Mouse (Mus musculus) CH12.LX (cell line): ENCODE data around the gene Adora2a. TPM values are rescaled to one million over a fixed set of nuclear protein-coding genes. Genes with fewer than 3 reads are reported as not detected.

Experiments used
- DNase-seq: peaks from one replicate; pipeline ENCODE4 v3.0.0-alpha.2; 2013; ENCODE audit errors: extremely low read depth
- H3K27ac ChIP-seq: 2 replicates; pipeline ENCODE4 v1.5.1; 2012; ENCODE audit warnings: low read depth, mild to moderate bottlenecking, control low read depth, moderate library complexity; ENCODE audit not compliant: insufficient read depth
- H3K27me3 ChIP-seq: replicated peaks from 2 replicates; pipeline ENCODE3; 2012; ENCODE audit warnings: inconsistent platforms
- H3K36me3 ChIP-seq, 2 experiments: replicated peaks in 1 of 2; 2 replicates each; pipeline versions ENCODE3 to v1.6.1; 2012; ENCODE audit warnings: inconsistent platforms in 1 of 2, low read length in 1 of 2, mild to moderate bottlenecking in 1 of 2, mixed read lengths in 1 of 2, moderate library complexity in 1 of 2; ENCODE audit not compliant: control insufficient read depth in 1 of 2, insufficient read depth in 1 of 2
- H3K4me1 ChIP-seq, 2 experiments: 2 replicates each; pipeline ENCODE4 v1.6.1; 2012; ENCODE audit warnings: inconsistent platforms in 1 of 2, moderate library complexity in 1 of 2; ENCODE audit not compliant: insufficient read depth in 2 of 2, control insufficient read depth in 1 of 2
- H3K4me2 ChIP-seq: 2 replicates; pipeline ENCODE4 v1.6.1; 2012; ENCODE audit warnings: low read depth, mild to moderate bottlenecking, control low read depth; ENCODE audit not compliant: poor library complexity, insufficient read depth, severe bottlenecking
- H3K4me3 ChIP-seq, 3 experiments: fragments of 150-350 bp in 1 of 3; sonication (generic) in 1 of 3; replicated peaks in 1 of 3; 2 replicates each; pipeline versions ENCODE3 to v1.5.1; 2011 to 2012; ENCODE audit warnings: low read depth in 2 of 3, low read length in 2 of 3, mild to moderate bottlenecking in 2 of 3, moderate library complexity in 2 of 3, control low read depth in 1 of 3, improper control_type of control experiment in 1 of 3, inconsistent platforms in 1 of 3, mixed read lengths in 1 of 3; ENCODE audit not compliant: poor library complexity in 1 of 3
- H3K79me2 ChIP-seq: replicated peaks from 2 replicates; pipeline ENCODE4 v1.6.1; 2012; ENCODE audit warnings: mild to moderate bottlenecking, moderate library complexity; ENCODE audit not compliant: control insufficient read depth, poor library complexity, insufficient read depth, severe bottlenecking; ENCODE audit errors: extremely low read depth
- H3K9ac ChIP-seq: 2 replicates; pipeline ENCODE4 v1.6.1; 2012; ENCODE audit warnings: low read depth, mild to moderate bottlenecking, control low read depth, moderate library complexity; ENCODE audit not compliant: insufficient read depth
- H3K9me3 ChIP-seq: replicated peaks from 2 replicates; pipeline ENCODE3; 2012; ENCODE audit warnings: low read length, inconsistent platforms, mixed read lengths
- BHLHE40 ChIP-seq: IDR thresholded peaks from 2 replicates; pipeline ENCODE4 v1.6.1; 2011; ENCODE audit warnings: mild to moderate bottlenecking, low read depth, low read length, improper control_type of control experiment
- CHD1 ChIP-seq: IDR thresholded peaks from 2 replicates; pipeline ENCODE4 v1.6.1; 2012; ENCODE audit warnings: low read depth, low read length, improper control_type of control experiment, inconsistent platforms
- CTCF ChIP-seq, 2 experiments: IDR thresholded peaks in 1 of 2; conservative IDR thresholded peaks in 1 of 2; 2 replicates each; pipeline ENCODE4 v1.5.1; 2011 to 2012; ENCODE audit warnings: low read depth in 2 of 2, low read length in 2 of 2, improper control_type of control experiment in 1 of 2, inconsistent platforms in 1 of 2, mild to moderate bottlenecking in 1 of 2, moderate library complexity in 1 of 2
- JUN ChIP-seq: IDR thresholded peaks from 2 replicates; pipeline ENCODE4 v1.6.1; 2011; ENCODE audit warnings: low read depth, mild to moderate bottlenecking, low read length, improper control_type of control experiment, moderate library complexity; ENCODE audit not compliant: insufficient read depth
- MYC ChIP-seq: IDR thresholded peaks from 2 replicates; pipeline ENCODE4 v1.6.1; 2011; ENCODE audit warnings: low read depth, mild to moderate bottlenecking, improper control_type of control experiment, low read length
- NRF1 ChIP-seq: IDR thresholded peaks from 2 replicates; pipeline ENCODE4 v1.6.1; 2014; ENCODE audit warnings: low read depth, mild to moderate bottlenecking, inconsistent platforms, low read length, improper control_type of control experiment, moderate library complexity
- PAX5 ChIP-seq: IDR thresholded peaks from 2 replicates; pipeline ENCODE4 v1.6.1; 2012; ENCODE audit warnings: low read length, inconsistent platforms, mixed read lengths
- POLR2AphosphoS2 ChIP-seq: IDR thresholded peaks from 2 replicates; pipeline ENCODE4 v1.6.1; 2011; ENCODE audit warnings: low read depth, low read length, improper control_type of control experiment
- RCOR1 ChIP-seq: conservative IDR thresholded peaks from 2 replicates; pipeline ENCODE4 v1.6.1; 2012; ENCODE audit warnings: low read depth, mild to moderate bottlenecking, inconsistent platforms, low read length, improper control_type of control experiment
- SMC3 ChIP-seq: IDR thresholded peaks from 2 replicates; pipeline ENCODE4 v1.6.1; 2011; ENCODE audit warnings: low read depth, low read length, improper control_type of control experiment
- USF1 ChIP-seq: IDR thresholded peaks from 2 replicates; pipeline ENCODE4 v1.6.1; 2014; ENCODE audit warnings: low read depth, mild to moderate bottlenecking, inconsistent platforms, low read length, improper control_type of control experiment
- ZC3H11A ChIP-seq: IDR thresholded peaks from 2 replicates; pipeline ENCODE4 v1.6.1; 2012; ENCODE audit warnings: low read depth, mild to moderate bottlenecking, inconsistent platforms, low read length, improper control_type of control experiment
- ZKSCAN1 ChIP-seq: IDR thresholded peaks from 2 replicates; pipeline ENCODE4 v1.6.1; 2012; ENCODE audit warnings: low read depth, inconsistent platforms, low read length, improper control_type of control experiment, borderline replicate concordance
- ZNF384 ChIP-seq: IDR thresholded peaks from 2 replicates; pipeline ENCODE4 v1.6.1; 2012; ENCODE audit warnings: low read depth, low read length, improper control_type of control experiment, inconsistent platforms
- dilution Hi-C: fragments of 300-500 bp; cut with MboI; formaldehyde crosslinking; loops from 2 replicates; pipeline ENCODE4 v1.14.3; 2020; ENCODE audit warnings: low sequenced_read_pairs; ENCODE audit not compliant: extremely low pct_unique_long_range_greater_than_20kb, extremely low pct_ligation_motif_present
- in situ Hi-C: fragments of 300-500 bp; cut with MboI; formaldehyde crosslinking; loops from 3 replicates; pipeline ENCODE4 v1.14.3; 2019; ENCODE audit warnings: low sequenced_read_pairs, low pct_ligation_motif_present, low pct_unique_long_range_greater_than_20kb, mixed read lengths
- polyA plus RNA-seq: library from polyadenylated mRNA; unstranded; fragments of >175 nt; gene quantifications from 2 replicates; pipeline ENCODE4 v1.2.1, GENCODE M21; 2012; ENCODE audit warnings: low read depth; ENCODE audit not compliant: insufficient read length
- total RNA-seq, 2 experiments: library from RNA; depleted of rRNA; stranded (reverse); fragments of 300-350 nt in 1 of 2; fragments of >200 nt in 1 of 2; gene quantifications; 2 replicates each; pipeline ENCODE4 v1.2.3; 2012 to 2014

The Adora2a gene
- total and polyA plus RNA-seq, 3 experiments, result 3.2 to 14.4 (median 7.6) TPM

- no peak for TF ChIP-seq RCOR1
- TF ChIP-seq JUN, result no peak
- no peak for TF ChIP-seq ZNF384
- no peak for TF ChIP-seq ZKSCAN1
- TF ChIP-seq BHLHE40, result no peak
- Histone ChIP-seq H3K4me1 (peaks cover 0 to 40% of the 10 kb centered on the region in 2 experiments; a peak in 2 of 4 replicates), H3K27me3 (no peaks in the 10 kb centered on the region), H3K27ac (no peak overlapping the region), H3K36me3 (peaks cover 24 to 78% of the 10 kb centered on the region in 2 experiments), H3K9ac (no peak overlapping the region), H3K4me3 (no peak overlapping the region), H3K9me3 (no peaks in the 10 kb centered on the region), H3K79me2 (no peaks in the 10 kb centered on the region; the same call in none of the 2 replicates), H3K4me2 (no peak overlapping the region)
- dilution Hi-C loops, result no loop called here
- in situ Hi-C loops, result no loop called here
- no peak for DNase-seq
Observed at GRCm38 (mm10) chr10:75294926-75295325, 21.8 kb upstream of the Adora2a start.

- Histone ChIP-seq H3K36me3 (peaks cover 27 to 81% of the 10 kb centered on the region in 2 experiments), H3K79me2 (no peaks in the 10 kb centered on the region; the same call in 1 of the 2 replicates), H3K4me3 (no peak overlapping the region), H3K9ac (no peak overlapping the region), H3K4me2 (no peak overlapping the region), H3K27me3 (no peaks in the 10 kb centered on the region), H3K27ac (no peak overlapping the region), H3K9me3 (no peaks in the 10 kb centered on the region), H3K4me1 (peaks cover 4 to 66% of the 10 kb centered on the region in 2 experiments)
- DNase-seq, result no peak
- in situ Hi-C loops (no loop called here), dilution Hi-C loops (no loop called here)
- TF ChIP-seq MYC (no peak), SMC3 (no peak), CTCF (conservative IDR thresholded peaks at IDR 0.05 in 1 of 2, IDR thresholded peaks at IDR 0.05 in 1 of 2; ENCODE audit: low read depth in 2 of 2, low read length in 2 of 2) (0 out of 4 replicates have a peak, but pooled peaks of 1 of the 2 experiments have one; percentile 0)
Observed at GRCm38 (mm10) chr10:75298608-75299007, 18.1 kb upstream of the Adora2a start.

GRCm38 (mm10) chr10:75299785-75300418 is 16.8 kb upstream of the Adora2a start:
- dilution Hi-C loops, result no loop called here
- Histone ChIP-seq H3K9me3 (no peaks in the 10 kb centered on the region), H3K4me1 (peaks cover 9 to 68% of the 10 kb centered on the region in 2 experiments), H3K27ac (no peak overlapping the region), H3K36me3 (peaks cover 26 to 74% of the 10 kb centered on the region in 2 experiments), H3K27me3 (no peaks in the 10 kb centered on the region), H3K9ac (no peak overlapping the region), H3K4me2 (no peak overlapping the region), H3K79me2 (no peaks in the 10 kb centered on the region; the same call in 1 of the 2 replicates), H3K4me3 (no peak overlapping the region)
- in situ Hi-C loops, result no loop called here
- DNase-seq, result no peak
- TF ChIP-seq CHD1 (no peak), USF1 (no peak), NRF1 (no peak), ZC3H11A (no peak), POLR2AphosphoS2 (no peak), PAX5 (no peak)
